Mouse (Mus musculus): ENCODE results near the gene Mark4.
A peak's percentile ranks its signal among the peaks of the same experiment; 100 is the strongest.

- TF ChIP-seq CTCF (IDR thresholded peaks at IDR 0.05; ENCODE audit: borderline replicate concordance, insufficient read depth, low read length) = peak; percentile 55; the same call in 1 of the 2 replicates
- no peak for TF ChIP-seq POLR2A (IDR thresholded peaks at IDR 0.05; ENCODE audit: low read depth, low read length)
Observed at GRCm38 (mm10) chr7:19461488-19461887, 2.9 kb upstream of the Mark4 start.
